Mouse (Mus musculus): ENCODE data around the gene Sult4a1. TPM values are rescaled to one million over a fixed set of nuclear protein-coding genes. Genes with fewer than 3 reads are reported as not detected.
A peak's percentile ranks its signal among the peaks of the same experiment; 100 is the strongest.

Sult4a1 gene
- total RNA-seq (2021), result under 1 TPM in 1 of 2 experiments, not detected in 1; 0.39 TPM

DNA sequence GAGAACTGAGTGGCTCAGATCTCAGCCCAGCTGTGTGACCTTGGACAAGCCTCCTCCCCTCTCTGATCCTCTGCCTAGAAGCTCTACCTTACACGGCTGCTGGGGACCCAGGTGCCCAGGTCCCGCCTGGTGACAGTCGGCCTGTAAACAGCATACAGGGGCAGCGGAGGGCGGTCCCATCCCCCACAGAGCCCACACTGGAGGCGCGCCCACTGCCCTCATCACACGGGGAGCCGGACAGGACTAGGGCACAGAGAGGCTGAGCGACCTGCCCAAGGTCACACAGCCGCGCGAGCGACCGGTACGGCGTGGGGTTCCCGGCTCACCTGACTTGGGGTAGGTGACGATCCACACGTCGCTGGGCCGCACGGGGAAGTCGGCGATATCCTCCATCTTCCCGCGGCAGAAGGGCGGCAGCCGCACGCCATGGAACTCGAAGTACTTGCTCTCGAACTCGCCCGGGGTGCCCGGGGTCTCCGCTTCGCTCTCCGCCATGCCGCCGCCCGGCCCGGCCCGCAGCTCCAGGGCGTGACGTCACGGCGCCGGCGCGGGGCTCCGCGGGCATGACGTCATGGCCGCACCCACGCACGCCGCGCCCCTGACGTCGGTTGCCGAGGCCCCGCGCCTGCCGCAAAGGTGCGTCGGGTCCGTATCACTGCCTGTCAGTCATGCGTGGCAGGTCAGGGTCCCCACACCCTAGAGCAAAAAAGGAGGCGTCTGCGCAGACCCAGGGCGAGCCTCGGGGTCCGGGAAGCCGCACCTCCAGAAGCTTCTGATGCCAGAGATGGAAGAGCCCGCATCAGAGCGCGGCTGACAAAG, at the start of gene Sult4a1:
Gene Sult4a1 (minus strand): TSS at position 650 of the 819 bp plus-strand sequence.
- no peak for DNase-seq
- intact Hi-C loops (cut with DNase I), result no loop called here

DNA sequence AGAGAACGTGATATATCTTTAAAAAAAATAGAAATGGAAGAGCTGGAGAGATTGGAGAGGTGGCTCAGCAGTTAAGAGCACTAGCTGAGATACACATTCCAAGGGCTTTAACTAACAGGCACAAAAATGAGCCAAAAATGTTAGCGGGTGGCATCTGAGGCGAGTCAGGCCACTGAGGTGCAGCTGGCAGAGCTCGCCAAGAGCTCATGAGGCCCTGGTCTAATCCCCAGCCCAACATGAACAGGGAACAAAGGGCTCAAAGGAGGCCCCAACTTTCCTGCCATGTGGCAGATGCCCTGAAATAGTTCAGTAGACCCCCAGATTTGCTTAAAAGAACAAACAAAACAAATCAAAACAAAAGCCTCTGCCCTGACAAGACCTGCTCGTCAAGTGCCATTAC, 35.4 kb upstream of the Sult4a1 start:
- intact Hi-C loops (cut with DNase I), result no loop called here
- DNase-seq, result no peak

DNA sequence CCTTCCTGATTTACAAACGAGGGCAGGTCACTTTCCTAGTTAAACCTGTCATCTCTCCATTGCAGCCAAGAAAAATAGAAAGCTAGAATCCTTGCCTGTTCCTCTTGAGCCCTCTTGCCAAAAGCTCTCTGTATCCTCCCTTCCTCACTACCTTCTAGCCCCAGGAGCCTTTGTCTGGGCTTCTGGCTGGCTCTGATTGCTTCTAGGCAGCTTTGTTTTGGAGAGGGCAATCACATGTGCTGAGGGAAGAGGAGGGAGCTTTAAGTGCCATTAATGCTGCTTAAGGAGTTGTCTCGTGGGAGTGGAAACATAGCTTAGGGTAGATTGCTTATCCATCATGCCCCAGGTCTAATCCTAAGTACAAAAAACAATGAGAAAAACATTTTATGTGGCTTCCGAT, 34.6 kb upstream of the Sult4a1 start:
- intact Hi-C loops (cut with DNase I), result no loop called here
- no peak for DNase-seq

DNA sequence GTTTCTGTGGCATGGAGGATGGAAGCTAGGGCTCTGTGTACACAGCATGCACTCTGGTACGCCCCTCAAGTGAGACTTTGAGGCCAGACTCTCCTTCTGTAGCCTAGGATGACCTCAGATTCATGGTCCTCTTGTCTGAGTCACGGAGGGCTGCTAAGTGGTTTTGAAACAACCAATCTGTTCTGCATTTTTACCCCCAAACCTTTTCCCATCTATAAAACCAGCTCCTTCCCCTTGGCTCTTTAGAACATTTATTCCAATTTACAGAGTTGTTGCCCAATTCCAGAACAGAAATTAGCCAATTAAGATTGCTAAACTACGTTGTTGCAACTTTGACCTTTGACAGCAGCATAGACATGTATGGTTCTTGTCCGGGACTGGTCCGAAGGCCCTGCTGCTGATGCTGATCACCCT, 34.0 kb upstream of the Sult4a1 start:
- intact Hi-C loops (cut with DNase I), result loop anchor here (10.0 kb wide), 1 partner anchor 285 kb away; no protein-coding TSS in a partner anchor
- DNase-seq, result no peak

DNA sequence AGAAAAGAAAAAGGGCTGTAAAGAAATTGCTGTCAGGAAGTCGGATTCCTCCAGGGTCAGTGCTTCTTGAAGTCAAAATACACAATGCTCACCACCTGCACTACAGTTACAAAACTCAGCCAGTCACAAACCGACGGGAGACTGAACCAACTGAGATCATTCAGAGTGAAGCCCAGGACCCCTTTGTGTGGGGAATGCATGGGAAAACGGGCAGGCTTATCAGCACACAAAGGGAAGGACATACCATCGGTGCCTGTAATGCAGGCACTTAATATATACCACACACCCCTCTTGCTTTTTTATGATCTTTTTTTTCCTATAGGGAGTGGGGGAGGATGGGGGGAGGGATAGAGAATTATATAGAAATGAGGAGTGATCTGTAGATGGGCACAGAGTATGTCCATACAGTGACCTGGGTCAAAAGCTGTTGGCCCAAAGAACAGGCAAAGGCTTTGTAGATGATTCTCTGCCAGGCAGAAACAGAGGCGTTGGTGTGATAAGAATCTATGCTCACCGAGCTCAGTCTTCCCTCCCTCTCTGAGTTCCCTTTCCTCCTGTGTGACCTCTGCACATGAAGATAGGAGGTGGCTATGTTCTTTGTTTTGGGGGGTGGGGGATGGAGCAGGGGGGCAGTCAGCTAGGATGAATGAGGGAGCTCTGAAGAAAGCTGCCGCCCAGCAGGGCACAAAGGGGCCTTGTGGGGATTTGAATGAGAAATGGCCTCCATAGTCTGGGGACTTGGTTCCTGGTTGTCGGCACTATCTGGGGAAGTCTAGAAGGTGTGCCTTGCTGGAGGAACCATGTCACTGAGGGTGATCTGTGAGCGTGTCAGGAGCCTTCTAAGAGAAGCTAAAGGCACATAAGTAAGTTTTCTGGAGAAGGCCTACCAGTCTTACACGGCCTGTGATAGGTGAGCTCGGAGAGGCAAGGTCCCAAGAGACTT, 31.2 kb upstream of the Sult4a1 start:
- intact Hi-C loops (cut with DNase I), result loop anchor here (2.0 to 10.0 kb wide), 2 partner anchors 58 to 288 kb away; no protein-coding TSS in a partner anchor
- DNase-seq, result no peak

DNA sequence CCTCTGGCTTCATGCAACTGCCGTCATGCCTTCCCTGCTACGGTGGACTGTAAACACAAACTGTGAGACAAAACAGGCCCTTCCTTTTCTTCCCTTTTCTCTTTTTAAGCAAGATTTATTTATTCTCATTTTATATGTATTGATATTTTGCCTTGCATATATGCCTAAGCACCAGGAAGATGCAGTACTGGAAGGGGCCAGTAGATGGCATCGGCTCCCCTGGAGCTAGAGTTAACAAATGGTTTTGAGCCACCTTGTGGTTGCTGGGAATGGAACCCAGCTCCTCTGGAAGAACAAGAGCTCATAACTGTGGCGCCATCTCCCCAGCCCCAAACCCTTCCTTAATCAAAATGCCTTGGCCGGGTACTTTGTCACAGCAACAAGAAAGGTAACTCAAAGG, 29.9 kb upstream of the Sult4a1 start:
- peak in 1 of 2 experiments; percentile 24 for DNase-seq

DNA sequence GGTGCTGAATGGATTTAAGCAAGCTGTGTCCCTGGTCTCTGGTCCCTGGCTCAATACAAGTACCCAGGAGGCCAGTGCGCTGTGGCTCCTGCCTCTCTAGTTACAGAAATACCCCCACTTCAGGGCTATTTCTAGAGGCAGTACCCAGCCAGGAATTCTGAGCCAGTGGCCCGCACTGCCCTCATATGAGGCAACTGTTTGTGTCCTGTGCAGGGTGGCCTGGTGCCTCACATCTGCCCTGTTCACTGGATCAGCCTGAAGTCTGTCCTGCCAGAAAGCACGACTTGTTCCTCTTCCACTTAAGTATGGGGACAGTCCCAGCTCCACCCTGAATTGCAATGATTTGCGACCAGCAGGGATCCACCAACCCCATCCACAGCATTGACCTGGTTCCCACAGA, 27.9 kb upstream of the Sult4a1 start:
- peak; percentile 38 to 51 for DNase-seq
- intact Hi-C loops (cut with DNase I), result loop anchor here (10.0 kb wide), 1 partner anchor 291 kb away; no protein-coding TSS in a partner anchor

More for the DNA sequence above, 29.9 kb upstream of the Sult4a1 start:
- intact Hi-C loops (cut with DNase I), result loop anchor here (10.0 kb wide), 1 partner anchor 289 kb away; no protein-coding TSS in a partner anchor

DNA sequence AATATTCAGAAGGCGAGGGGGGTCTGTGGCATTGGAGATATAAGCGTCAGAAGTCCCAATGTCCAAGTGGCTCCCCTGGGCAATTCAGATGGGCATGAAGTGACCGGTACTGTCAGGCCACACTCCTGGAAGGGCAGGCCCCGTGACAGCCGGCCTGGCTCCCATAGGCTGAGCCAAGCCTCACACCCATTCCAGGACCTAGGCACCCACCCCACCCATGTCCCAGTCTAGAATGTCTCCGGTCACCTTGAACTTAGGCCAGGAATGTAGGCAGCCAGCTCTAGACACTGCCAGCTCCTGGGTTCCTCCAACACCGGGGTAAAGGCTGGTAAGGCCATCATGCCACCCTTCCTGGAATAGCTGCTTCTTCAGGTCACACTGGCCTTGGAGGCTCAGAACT, 26.4 kb upstream of the Sult4a1 start:
- peak; percentile 55 to 59 for DNase-seq
- intact Hi-C loops (cut with DNase I), result loop anchor here (10.0 kb wide), 1 partner anchor 293 kb away; no protein-coding TSS in a partner anchor

DNA sequence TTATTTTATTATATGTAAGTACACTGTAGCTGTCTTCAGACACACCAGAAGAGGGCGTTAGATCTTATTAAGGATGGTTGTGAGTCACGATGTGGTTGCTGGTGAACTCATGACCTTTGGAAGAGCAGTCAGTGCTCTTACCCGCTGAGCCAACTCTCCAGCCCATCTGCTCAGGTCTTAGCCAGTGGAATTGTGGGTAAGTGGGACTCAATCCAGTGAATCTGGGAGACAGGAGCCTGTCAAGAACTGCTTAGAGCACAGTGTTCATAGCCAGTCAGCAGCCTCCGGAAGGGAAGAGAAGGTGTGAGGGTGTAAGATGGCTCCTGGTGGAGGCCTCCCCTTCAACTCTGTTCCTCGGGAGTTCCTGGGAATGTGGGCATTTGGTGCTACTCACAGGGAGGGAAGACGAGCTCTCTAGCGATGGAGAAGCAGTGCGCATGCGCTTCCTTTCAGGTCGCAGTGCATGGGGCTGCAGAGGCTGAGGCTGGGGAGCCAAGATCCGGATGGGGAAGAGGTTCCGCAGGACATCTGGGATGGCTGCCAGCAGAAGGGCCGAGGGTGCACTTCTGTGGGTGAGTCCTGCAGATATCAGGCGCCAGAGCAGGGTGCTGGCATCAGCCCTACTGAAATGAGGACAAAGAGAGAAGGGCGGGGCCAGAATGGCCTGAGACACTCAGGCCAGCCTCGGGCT, 25.7 kb upstream of the Sult4a1 start:
- intact Hi-C loops (cut with DNase I), result loop anchor here (10.0 kb wide), 1 partner anchor 294 kb away; no protein-coding TSS in a partner anchor
- DNase-seq, result peak; percentile 70 to 72

DNA sequence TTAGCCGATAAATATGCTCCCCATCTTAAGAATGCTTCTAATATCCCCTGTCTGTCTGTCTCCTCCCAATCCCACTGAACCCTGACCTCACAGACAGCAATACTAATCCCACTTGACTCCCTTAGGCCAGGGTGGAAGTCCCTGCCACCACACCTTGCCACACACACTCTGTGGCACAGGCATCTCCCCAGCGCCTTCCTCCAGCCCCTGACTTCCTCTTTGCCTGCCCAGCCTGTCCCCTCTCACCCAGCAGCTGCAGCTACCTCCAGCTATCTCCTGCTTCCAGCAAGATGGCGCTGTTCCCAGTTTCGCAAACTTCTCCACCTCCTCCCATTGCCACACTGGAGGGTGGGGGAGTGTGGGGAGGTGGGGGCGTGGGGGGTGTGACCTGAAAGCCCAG, 21.3 kb upstream of the Sult4a1 start:
- no peak for DNase-seq
- intact Hi-C loops (cut with DNase I), result no loop called here

DNA sequence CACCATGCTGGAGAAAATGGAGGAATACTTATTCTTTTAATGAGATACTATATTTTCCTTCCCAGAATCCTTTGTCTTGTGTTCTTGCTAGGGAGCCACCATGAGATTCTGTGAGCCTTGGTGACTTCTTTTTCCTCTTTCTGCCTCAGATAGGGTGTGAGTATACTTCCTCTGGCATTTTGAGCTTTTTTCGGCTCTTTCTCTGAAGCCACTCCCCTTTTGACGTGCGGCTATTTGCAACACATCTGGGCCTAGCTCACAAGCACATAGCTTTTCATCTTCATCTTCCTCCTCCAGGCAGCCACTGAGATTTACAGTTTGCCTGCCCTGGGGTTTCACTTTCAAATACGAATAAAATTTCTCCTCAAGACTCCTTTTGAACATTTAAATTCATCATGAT, 20.9 kb upstream of the Sult4a1 start:
- intact Hi-C loops (cut with DNase I), result no loop called here

DNA sequence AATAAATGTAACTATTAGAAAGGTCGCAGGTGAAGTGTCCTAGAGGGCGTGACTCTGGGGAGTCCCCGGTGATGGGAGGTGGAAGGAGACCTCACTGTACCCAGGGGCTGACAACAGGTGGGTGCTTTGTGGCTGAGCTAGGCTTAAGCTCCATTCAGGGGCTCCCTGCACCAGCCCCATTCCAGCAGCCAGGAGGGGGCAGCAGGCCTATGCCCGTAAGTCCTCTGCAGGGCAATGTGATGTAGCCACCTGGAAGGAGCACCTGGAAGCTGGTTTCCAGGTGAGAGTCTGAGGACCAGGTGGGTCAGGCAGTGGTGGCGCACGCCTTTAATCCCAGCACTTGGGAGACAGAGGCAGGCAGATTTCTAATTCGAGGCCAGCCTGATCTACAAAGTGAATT, 18.5 kb upstream of the Sult4a1 start:
- no peak for DNase-seq

More for the DNA sequence above, 20.9 kb upstream of the Sult4a1 start:
- DNase-seq, result no peak

DNA sequence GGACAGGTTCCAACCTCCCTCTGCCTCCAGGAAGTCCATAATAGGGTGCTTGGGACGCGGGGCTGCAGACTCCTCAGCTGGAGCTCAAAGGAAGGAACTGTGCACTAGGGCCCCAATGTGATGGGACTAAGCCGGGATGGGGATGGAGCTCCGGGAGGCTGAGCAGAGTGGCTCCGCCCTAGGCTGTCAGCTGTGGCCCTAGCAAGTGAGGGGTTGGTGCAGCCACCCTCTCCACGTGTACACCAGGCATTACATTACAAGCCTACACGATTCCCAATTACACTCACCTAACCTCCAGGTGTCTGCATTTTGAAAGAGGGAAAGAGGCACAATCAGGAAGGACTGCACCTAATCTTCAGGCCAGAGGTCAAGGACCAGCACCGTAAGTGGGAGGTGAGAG, 17.5 kb upstream of the Sult4a1 start, which contains the start of gene Pnpla5:
Gene Pnpla5 (minus strand): TSS at position 101 of the 400 bp plus-strand sequence.
- intact Hi-C loops (cut with DNase I), result loop anchor here (5.0 kb wide), 1 partner anchor 69 kb away; the partner anchor contains the start of gene Samm50
- no peak for DNase-seq

More for the DNA sequence above, 18.5 kb upstream of the Sult4a1 start:
- intact Hi-C loops (cut with DNase I), result loop anchor here (5.0 kb wide), 1 partner anchor 68 kb away; the partner anchor contains the start of gene Samm50

DNA sequence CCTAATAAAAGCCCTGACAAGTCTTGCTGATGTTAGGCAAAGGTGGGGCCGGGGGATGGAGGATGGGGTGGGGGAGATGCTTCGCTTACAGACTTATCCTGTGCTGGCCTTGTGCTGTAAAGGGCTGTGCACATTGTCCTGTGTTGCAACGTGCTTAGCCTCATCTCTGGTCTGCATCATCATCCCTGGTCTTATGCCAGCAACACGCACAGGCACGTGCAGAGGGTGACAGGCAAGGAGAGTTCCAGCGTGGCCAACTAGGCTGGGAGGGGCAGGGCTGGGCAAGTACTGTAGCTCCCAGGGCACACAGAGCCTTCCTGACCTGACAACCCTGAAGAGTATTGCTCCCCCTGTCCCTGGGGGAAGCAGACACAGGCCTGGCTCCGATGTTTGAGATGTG, 15.5 kb upstream of the Sult4a1 start:
- DNase-seq, result no peak
- intact Hi-C loops (cut with DNase I), result loop anchor here (2.0 to 5.0 kb wide), 3 partner anchors 48 to 510 kb away; partner anchors contain the start of gene Samm50

DNA sequence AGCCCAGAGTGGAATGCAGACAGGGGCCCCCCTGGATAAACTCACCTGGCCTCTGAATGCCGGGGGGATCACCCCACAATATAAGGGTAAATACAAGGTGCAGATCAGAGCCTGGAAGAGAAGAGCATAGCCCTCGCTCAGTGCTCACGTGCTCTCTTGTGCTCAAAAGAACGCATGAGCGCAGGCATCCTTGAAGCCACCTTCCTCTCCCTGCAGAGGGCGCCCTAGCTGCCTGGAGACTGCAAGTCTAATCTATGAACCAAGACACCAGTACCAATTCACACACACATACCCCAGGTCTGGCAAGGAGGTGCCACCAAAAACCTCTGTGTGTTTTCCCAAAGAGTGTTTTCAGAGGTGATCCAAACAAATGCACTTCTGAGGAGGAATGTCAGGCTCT, 15.1 kb upstream of the Sult4a1 start:
- DNase-seq, result peak in 1 of 2 experiments; percentile 24
- intact Hi-C loops (cut with DNase I), result loop anchor here (2.0 to 5.0 kb wide), 3 partner anchors 48 to 510 kb away; partner anchors contain the start of gene Samm50

DNA sequence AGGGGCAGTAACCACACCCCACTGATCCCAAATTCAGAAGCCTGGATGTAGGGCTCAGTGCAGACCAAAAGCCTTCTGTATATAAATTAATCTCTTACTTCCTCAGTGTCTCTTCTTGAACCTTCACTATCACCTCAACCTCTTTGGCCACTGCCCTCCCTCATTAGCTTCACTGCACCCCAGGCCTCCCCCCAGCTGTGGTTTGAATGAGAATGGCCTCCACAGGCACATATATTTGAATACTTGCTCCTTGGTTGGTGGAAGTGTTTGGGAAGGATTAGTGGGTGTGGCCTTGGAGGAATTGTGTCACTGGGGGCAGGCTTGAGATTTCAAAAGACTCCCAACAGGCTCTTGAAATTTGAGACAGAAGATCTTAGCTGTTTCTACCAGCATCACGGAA, 10.9 kb upstream of the Sult4a1 start:
- DNase-seq, result no peak
- intact Hi-C loops (cut with DNase I), result loop anchor here (5.0 kb wide), 1 partner anchor 496 kb away; no protein-coding TSS in a partner anchor

DNA sequence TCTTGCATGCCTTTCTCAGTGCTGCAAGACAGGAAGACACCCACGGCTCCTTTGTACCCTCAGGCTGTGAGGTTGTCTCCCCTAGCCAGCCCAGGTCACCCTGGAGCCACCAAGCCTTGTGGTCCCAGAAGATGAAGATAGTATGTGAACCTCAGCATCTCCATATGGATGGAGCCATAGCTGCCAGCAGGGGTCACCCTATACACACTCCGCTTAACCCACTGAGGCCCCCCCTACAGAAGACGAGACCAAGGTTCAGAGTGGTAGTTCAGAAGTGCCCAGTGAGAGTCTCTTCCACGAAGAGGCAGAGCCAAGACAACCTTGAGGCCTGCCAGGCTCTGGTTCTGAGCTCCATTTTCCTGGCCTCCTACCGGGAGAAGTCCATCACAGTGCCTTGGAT, 10.2 kb upstream of the Sult4a1 start:
- no peak for DNase-seq
- intact Hi-C loops (cut with DNase I), result loop anchor here (5.0 kb wide), 1 partner anchor 497 kb away; no protein-coding TSS in a partner anchor

DNA sequence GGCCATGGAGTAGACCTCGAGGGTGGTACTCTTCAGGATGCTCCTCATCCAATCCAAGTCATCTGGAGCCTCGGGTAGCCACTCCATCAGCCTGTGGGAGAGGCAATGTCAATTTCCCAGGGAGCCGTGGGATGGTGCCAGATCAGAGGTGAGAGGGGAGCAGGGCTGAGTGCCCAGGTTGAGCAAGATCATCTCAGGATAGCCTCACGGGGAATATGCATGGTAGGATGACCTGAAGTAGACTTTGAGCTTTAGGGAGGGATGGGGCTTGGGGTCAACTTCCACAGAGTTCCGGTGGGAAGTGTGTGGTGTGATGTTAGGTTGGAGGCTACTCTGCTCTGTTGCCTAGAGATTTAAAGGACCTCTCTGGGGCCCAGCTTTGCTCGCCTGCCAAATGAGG, 8.3 kb upstream of the Sult4a1 start:
- no peak for DNase-seq
- intact Hi-C loops (cut with DNase I), result no loop called here

DNA sequence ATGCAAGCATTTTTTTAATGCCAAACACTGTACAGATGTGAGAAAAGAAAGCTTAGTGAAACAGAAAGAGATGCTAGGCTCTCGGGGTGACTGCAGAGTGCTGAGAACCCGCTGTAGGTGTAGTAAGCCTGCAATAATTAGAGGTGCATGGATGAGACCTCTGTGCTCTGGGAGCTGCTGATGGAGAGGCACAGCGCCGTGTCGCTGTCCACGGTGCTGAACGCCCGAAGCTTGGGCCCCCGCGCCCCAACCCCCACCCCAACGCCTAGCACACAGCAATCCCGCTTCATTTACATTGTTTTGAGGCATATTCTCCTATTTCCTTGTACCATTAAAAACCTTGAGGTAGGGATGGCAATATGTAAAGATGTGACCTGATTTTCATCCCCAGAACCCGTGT, 3.3 kb upstream of the Sult4a1 start:
- peak in 1 of 2 experiments; percentile 45 for DNase-seq
- intact Hi-C loops (cut with DNase I), result no loop called here
